1 mouse cellular context compared by ENCODE assay signal in the genomic region with DNA sequence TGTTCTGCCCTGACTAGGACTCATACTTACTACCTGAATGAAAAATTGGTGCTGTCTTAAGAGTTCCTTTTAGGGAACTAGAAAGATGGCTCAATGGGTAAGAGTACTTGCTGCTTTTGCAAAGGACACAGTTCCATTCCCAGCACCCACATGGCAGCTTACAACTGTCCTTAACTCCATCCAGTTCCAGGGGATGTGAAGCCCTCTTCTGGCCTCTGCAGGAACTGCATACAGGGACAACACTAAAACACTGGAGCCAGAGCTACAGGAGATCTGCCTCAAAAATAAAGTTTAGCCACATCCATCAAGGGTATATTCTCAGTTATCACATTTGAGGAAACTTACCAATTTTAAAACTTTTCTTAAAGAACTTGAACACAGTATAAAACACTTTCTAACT.
TF ChIP-seq lines count a peak whose summit lies in the region.

No protein-coding gene starts in this region.

TF ChIP-seq in MEL, 35 proteins besides CTCF, POLR2A, EP300 and RAD21 (continued from another document):
- TF ChIP-seq SMC3 (IDR thresholded peaks at IDR 0.05; ENCODE audit: low read depth, low read length) (peak; percentile 50), ELF1 (IDR thresholded peaks at IDR 0.05; ENCODE audit: low read depth, low read length) (no peak), MEF2A (IDR thresholded peaks at IDR 0.05; ENCODE audit: extremely low read depth, insufficient replicate concordance, low read depth, low read length, poor library complexity, severe bottlenecking) (no peak), BHLHE40 (IDR thresholded peaks at IDR 0.05; ENCODE audit: borderline replicate concordance, low read depth, low read length) (no peak), UBTF (IDR thresholded peaks at IDR 0.05; ENCODE audit: borderline replicate concordance, insufficient read depth, low read depth, low read length) (no peak), MYC (IDR thresholded peaks at IDR 0.05; ENCODE audit: low read depth, low read length) (0 out of 2 replicates have a peak, but pooled peaks have one; percentile 58)
TF ChIP-seq in MEL: peak in this region for 5.
